Mouse (Mus musculus) liver, embryonic 14.5 days (tissue): Measurements from ENCODE around the gene Olfml2b. TPM values are rescaled to one million over a fixed set of nuclear protein-coding genes. Genes with fewer than 3 reads are reported as not detected.

Experiments
- ATAC-seq: fragments of 200-750 bp; cut with Nextera tagmentation; 2 replicates; pipeline ENCODE4 v1.8.0; 2017; ENCODE audit warnings: moderate number of reproducible peaks, mild to moderate bottlenecking, moderate library complexity; ENCODE audit not compliant: insufficient read depth
- DNase-seq, 3 experiments: peaks; one replicate each; pipeline ENCODE4 v3.0.0-alpha.2; 2012 to 2013; ENCODE audit warnings: low read depth in 3 of 3, low spot score in 3 of 3
- H3K27ac ChIP-seq: fragments of 300-500 bp; sonication (generic); 2 replicates; pipeline ENCODE4 v1.5.1; 2014; ENCODE audit warnings: moderate library complexity, mild to moderate bottlenecking, control low read depth, inconsistent platforms
- H3K27me3 ChIP-seq: fragments of 300-500 bp; sonication (generic); 2 replicates; pipeline ENCODE4 v1.6.1; 2014; ENCODE audit warnings: mild to moderate bottlenecking, low read length, moderate library complexity; ENCODE audit not compliant: control insufficient read depth, insufficient read depth
- H3K36me3 ChIP-seq: fragments of 300-500 bp; sonication (generic); replicated peaks from 2 replicates; pipeline ENCODE4 v1.6.1; 2014; ENCODE audit warnings: low read depth; ENCODE audit not compliant: control insufficient read depth, insufficient read depth
- H3K4me1 ChIP-seq, 2 experiments: fragments of 200-500 bp in 1 of 2; fragments of 300-500 bp in 1 of 2; sonication (generic) in 1 of 2; replicated peaks; 2 replicates each; pipeline ENCODE4 v1.6.1; 2012 to 2014; ENCODE audit warnings: antibody characterized with exemption in 1 of 2, inconsistent platforms in 1 of 2, low read length in 1 of 2; ENCODE audit not compliant: control insufficient read depth in 2 of 2, insufficient read depth in 2 of 2
- H3K4me2 ChIP-seq: fragments of 300-500 bp; sonication (generic); 2 replicates; pipeline ENCODE4 v1.6.1; 2014; ENCODE audit warnings: low read depth, mild to moderate bottlenecking, control low read depth, moderate library complexity
- H3K4me3 ChIP-seq, 2 experiments: fragments of 200-500 bp in 1 of 2; fragments of 300-500 bp in 1 of 2; sonication (generic) in 1 of 2; 2 replicates each; pipeline ENCODE4 v1.5.1; 2012 to 2014; ENCODE audit warnings: low read depth in 2 of 2, low read length in 2 of 2, mild to moderate bottlenecking in 2 of 2, control low read depth in 1 of 2, inconsistent platforms in 1 of 2, moderate library complexity in 1 of 2; ENCODE audit not compliant: insufficient read depth in 1 of 2
- H3K9ac ChIP-seq: fragments of 300-500 bp; sonication (generic); replicated peaks from 2 replicates; pipeline ENCODE4 v1.6.1; 2014; ENCODE audit warnings: mild to moderate bottlenecking, control low read depth, moderate library complexity
- H3K9me3 ChIP-seq: fragments of 300-500 bp; sonication (generic); 2 replicates; pipeline ENCODE4 v1.6.1; 2016; ENCODE audit warnings: low read length, mixed read lengths; ENCODE audit not compliant: control insufficient read depth
- CTCF ChIP-seq: IDR thresholded peaks from 2 replicates; pipeline ENCODE4 v1.5.1; 2016; ENCODE audit warnings: antibody characterized with exemption, low read depth, control low read depth
- EP300 ChIP-seq: IDR thresholded peaks from 2 replicates; pipeline ENCODE4 v1.6.1; 2016; ENCODE audit warnings: antibody characterized with exemption, low read depth
- WGBS: fragments of 180-500 bp; shearing (Covaris S2); extraction: QIAGEN DNeasy Blood & Tissue Kit; methylation state at CpG from one replicate; pipeline ENCODE4 v1.1.7; 2014; ENCODE audit not compliant: insufficient replicate concordance; 5-methylcytosine and 5-hydroxymethylcytosine counted together
- polyA plus RNA-seq, 2 experiments: library from polyadenylated mRNA; depleted of rRNA in 1 of 2; stranded (reverse) in 1 of 2; unstranded in 1 of 2; fragments of >200 nt; fragmentation: Nextera tagmentation in 1 of 2; extraction: Ambion mirVana in 1 of 2; gene quantifications; 2 replicates each; pipeline versions ENCODE4 v1.2.1 to v1.2.3; 2012 to 2014

The Olfml2b gene
- polyA plus RNA-seq, 2 experiments: 0.73 to 1.1 TPM

DNA sequence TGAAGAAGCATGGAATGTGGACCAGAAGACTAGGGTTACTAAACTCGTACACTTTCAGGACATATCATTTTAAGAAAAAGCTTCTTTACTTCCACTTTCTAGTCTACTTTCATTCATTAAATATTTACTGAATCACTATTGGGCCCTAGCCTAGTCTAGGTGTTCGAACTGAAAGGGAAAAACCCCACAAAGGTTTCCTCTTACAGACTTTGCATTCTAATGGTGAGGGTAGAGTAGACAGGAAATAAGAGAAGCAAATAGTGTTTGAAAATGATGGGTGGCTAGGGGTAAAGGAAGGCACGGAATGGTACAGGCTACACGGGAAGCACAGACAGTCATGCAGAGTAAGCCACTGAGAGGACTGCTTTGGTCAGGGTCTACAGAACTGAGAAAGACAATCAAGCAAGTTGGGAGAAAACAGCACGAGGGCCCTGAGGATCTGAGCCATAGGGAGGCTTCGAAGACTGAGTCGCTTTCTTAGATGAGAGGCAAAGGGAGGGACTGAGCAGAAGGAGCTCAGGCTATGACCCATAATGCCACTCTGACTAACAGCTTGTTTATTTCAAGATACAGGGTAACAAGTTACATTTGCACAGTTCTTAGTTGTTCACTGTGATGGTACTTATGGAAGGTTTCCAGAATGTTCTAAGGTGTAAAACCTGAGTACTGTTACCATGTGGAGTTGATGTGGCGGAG is 85.1 kb downstream of the Olfml2b start:
- no peaks in the 10 kb centered on the region for H3K36me3 ChIP-seq
- no peak overlapping the region for H3K9ac ChIP-seq
- H3K4me1 ChIP-seq: no peaks in the 10 kb centered on the region
- ATAC-seq: no peak
- 73% methylated on average over 8 of the region's 8 CpGs for WGBS
- no peaks in the 10 kb centered on the region for H3K27me3 ChIP-seq
- H3K4me2 ChIP-seq: no peak overlapping the region
- H3K4me3 ChIP-seq: no peak overlapping the region
- no peak for DNase-seq
- H3K27ac ChIP-seq: no peak overlapping the region
- TF ChIP-seq EP300: no peak
- no peak for TF ChIP-seq CTCF
- no peaks in the 10 kb centered on the region for H3K9me3 ChIP-seq

DNA sequence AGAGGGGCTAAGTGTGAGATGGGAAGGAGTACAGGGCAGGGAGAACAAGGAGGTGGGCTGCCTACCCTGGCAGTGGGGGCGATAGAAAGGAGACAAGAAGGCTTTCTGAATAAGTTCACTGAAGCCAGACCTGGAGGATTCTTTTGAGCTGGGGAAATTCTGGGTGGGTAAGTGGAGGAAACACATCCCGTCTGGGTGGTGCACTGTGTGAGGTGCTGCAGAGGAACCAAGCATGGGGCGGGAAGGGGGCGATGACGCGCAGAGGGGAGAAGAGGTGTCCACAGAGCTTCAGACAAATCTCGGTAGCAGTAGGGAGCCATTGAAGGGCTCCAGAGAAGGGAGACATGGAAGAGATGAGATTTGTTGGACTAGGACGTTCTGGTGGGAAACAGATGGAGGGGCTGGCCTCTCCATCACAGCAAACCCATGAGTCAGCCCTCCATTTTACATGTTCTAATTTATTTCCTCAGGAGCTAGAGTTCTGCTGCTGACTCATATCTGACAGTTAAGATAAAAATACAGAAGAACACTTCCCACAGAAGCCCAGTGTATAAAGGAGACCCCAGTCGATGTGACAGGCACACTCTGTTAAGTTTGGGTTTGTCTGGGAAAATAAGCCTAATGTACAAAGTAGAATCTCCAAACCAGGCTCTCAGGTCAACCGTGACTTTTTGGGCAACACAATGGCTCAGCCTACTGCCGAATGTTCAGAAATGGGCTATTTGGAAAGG is 87.7 kb downstream of the Olfml2b start:
- H3K9me3 ChIP-seq: no peaks in the 10 kb centered on the region
- DNase-seq (no peak), ATAC-seq (no peak)
- no peak overlapping the region for H3K4me2 ChIP-seq
- no peaks in the 10 kb centered on the region for H3K27me3 ChIP-seq
- H3K4me1 ChIP-seq: no peaks in the 10 kb centered on the region
- WGBS: 67% methylated on average over 11 of the region's 11 CpGs
- TF ChIP-seq CTCF (no peak), EP300 (no peak)
- H3K36me3 ChIP-seq: no peaks in the 10 kb centered on the region
- H3K27ac ChIP-seq: no peak overlapping the region
- H3K4me3 ChIP-seq: no peak overlapping the region
- no peak overlapping the region for H3K9ac ChIP-seq

Other genes starting within 250 kb of the Olfml2b start
- gene Nos1ap, start 54.7 kb upstream of the Olfml2b start, polyA plus RNA-seq (2012; rRNA removed): 1.8 and 2.6 TPM in 2 replicates
- 2.2 and 3.8 TPM in 2 replicates for gene Nos1ap, start 54.7 kb upstream of the Olfml2b start, polyA plus RNA-seq (2014; fragmentation: Nextera tagmentation; extraction: Ambion mirVana)
- 3.7 and 4.8 TPM in 2 replicates for gene Atf6, start 223.2 kb downstream of the Olfml2b start, polyA plus RNA-seq (2012; rRNA removed)
- 6.6 and 8.2 TPM in 2 replicates for gene Atf6, start 223.2 kb downstream of the Olfml2b start, polyA plus RNA-seq (2014; fragmentation: Nextera tagmentation; extraction: Ambion mirVana)
- gene Gm26620, start 240.5 kb downstream of the Olfml2b start, polyA plus RNA-seq (2012; rRNA removed): 0.26 and 0.54 TPM in 2 replicates
- 0.38 and 0.47 TPM in 2 replicates for gene Gm26620, start 240.5 kb downstream of the Olfml2b start, polyA plus RNA-seq (2014; fragmentation: Nextera tagmentation; extraction: Ambion mirVana)
- 9.5 and 13.6 TPM in 2 replicates for gene Dusp12, start 241.0 kb downstream of the Olfml2b start, polyA plus RNA-seq (2012; rRNA removed)
- gene Dusp12, start 241.0 kb downstream of the Olfml2b start, polyA plus RNA-seq (2014; fragmentation: Nextera tagmentation; extraction: Ambion mirVana): 19.1 and 20.4 TPM in 2 replicates